Mouse (Mus musculus): ENCODE results near the gene Lrrc29. TPM values are rescaled to one million over a fixed set of nuclear protein-coding genes. Genes with fewer than 3 reads are reported as not detected.
"Not testable (repeated sequence)": the region's sequence is repeated elsewhere in the genome, so short reads cannot be mapped to it uniquely, and the experiment has no call there.

Lrrc29 gene
- polyA plus RNA-seq, 1 experiment from 2014 or later: 6.2 TPM

DNA sequence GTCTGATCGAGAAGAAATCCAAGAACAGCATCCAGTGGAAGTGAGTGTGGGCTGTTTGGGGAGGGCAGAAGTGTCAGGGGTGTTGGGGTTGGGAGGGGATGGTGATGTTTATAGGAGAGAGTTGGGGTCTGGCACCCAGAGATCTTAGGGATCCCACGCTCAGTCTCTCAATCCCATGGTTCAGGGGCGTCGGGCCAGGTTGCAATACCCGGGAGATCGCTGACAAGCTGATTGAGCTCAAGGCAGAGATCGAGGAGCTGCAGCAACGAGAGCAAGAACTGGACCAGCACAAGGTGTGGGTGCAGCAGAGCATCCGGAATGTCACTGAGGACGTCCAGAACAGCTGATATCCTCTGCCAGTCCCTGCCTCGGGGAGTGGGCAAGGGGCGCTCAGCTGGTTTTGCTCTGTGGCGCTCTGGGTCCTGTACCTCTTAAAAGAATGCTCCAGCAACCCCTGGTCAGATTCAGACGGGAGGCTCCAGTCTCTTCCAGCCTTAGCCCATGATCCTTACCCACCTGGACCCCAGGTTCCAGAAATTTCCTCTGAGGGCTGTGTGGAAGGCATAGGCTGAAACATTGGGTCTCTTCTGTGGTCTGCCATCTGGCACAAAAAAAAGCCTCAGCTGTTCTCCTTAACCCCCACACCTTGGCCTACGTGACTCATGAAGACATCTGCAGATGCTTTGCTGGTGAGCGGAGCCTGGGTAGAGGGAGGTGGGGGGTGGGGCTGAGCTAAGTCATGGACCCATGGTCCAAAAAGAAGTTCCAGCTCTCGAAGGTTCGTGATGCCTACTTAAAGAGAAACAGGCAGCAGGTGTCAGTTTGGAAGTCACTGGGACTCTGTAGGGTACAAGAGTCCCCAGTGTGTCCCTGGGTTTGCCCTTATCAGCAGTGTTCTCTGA lies 27.5 kb downstream of the Lrrc29 start:
- peak overlapping the region; percentile 97 for H3K9ac ChIP-seq (ENCODE audit: low read depth, low read length)
- DNase-seq (ENCODE audit: low spot score) (no peak), ATAC-seq (replicated peaks; ENCODE audit: low FRiP score) (no peak)
- H3K4me2 ChIP-seq: peak overlapping the region; percentile 76
- H3K36me3 ChIP-seq (ENCODE audit: control insufficient read depth, insufficient read depth, low read length): peaks cover 40% of the 10 kb centered on the region
- WGBS: 38% methylated on average over 18 of the region's 18 CpGs
- no peaks in the 10 kb centered on the region for H3K27me3 ChIP-seq (replicated peaks; ENCODE audit: control insufficient read depth, insufficient read depth, low read length)
- H3K27ac ChIP-seq (ENCODE audit: low read depth, low read length): peak overlapping the region; percentile 83
- no peaks in the 10 kb centered on the region for H3K9me3 ChIP-seq (ENCODE audit: control insufficient read depth, low read length)
- peak overlapping the region; percentile 99 for H3K4me3 ChIP-seq (ENCODE audit: low read depth, low read length)
- peaks cover 44% of the 10 kb centered on the region for H3K4me1 ChIP-seq (replicated peaks; ENCODE audit: control insufficient read depth, insufficient read depth, low read length)

DNA sequence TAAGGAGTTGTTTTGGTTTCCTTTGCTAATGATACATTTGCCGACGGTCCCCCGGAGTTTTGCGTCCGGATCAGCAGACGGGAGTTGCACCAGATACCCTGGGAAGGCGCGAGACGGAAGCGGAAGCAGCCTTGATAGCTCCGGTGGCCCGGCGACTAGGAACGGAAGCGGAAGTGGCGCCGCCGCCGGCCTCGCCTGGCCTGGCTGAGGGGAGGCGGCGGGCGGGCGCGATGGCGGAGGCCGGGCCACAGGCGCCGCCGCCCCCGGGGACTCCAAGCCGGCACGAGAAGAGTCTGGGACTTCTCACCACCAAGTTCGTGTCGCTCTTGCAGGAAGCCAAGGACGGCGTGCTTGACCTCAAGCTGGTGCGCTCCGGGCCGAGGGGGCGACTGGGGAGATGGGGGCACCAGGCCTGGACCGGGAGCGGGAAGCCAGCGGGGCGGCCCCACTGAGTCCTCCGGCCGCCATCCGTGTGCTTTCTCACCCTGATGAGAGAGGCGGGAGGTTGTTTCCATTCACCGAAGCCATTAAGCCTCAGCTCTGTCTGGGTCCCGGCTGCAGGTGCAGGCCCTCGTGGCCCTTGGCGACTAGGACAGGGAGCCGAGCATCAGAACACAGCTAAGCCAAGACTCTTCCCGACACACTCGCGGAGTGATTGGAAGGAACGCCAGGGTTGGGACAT lies 28.4 kb downstream of the Lrrc29 start, which contains the start of gene E2f4:
E2f4 (plus strand) TSS at position 153 of the 682 bp plus-strand sequence.
- H3K9me3 ChIP-seq (ENCODE audit: control insufficient read depth, low read length): no peaks in the 10 kb centered on the region
- peak within 1 kb of the TSS; percentile 99 for H3K4me3 ChIP-seq (ENCODE audit: low read depth, low read length)
- H3K27me3 ChIP-seq (replicated peaks; ENCODE audit: control insufficient read depth, insufficient read depth, low read length): no peaks in the 10 kb centered on the region
- H3K36me3 ChIP-seq (ENCODE audit: control insufficient read depth, insufficient read depth, low read length): peaks cover 34% of the 10 kb centered on the region
- peak within 1 kb of the TSS; percentile 83 for H3K27ac ChIP-seq (ENCODE audit: low read depth, low read length)
- under 1% methylated on average over 58 of the region's 58 CpGs for WGBS
- H3K4me2 ChIP-seq: peak within 1 kb of the TSS; percentile 76
- peak within 1 kb of the TSS; percentile 97 for H3K9ac ChIP-seq (ENCODE audit: low read depth, low read length)
- peak; percentile 94 for DNase-seq (ENCODE audit: low spot score)
- H3K4me1 ChIP-seq (replicated peaks; ENCODE audit: control insufficient read depth, insufficient read depth, low read length): peaks cover 40% of the 10 kb centered on the region
- peak; percentile 81 for ATAC-seq (replicated peaks; ENCODE audit: low FRiP score)

- no peaks in the 10 kb centered on the region for H3K9me3 ChIP-seq (ENCODE audit: control insufficient read depth, low read length)
- H3K36me3 ChIP-seq (ENCODE audit: control insufficient read depth, insufficient read depth, low read length): peaks cover 18% of the 10 kb centered on the region
- peaks cover 28% of the 10 kb centered on the region for H3K4me1 ChIP-seq (replicated peaks; ENCODE audit: control insufficient read depth, insufficient read depth, low read length)
- ATAC-seq (replicated peaks; ENCODE audit: low FRiP score) (no peak), DNase-seq (ENCODE audit: low spot score) (no peak)
- no peaks in the 10 kb centered on the region for H3K27me3 ChIP-seq (replicated peaks; ENCODE audit: control insufficient read depth, insufficient read depth, low read length)
- H3K9ac ChIP-seq (ENCODE audit: low read depth, low read length): peak within 1 kb of the TSS; percentile 97
- 37% methylated on average over 11 of the region's 11 CpGs for WGBS
- H3K4me3 ChIP-seq (ENCODE audit: low read depth, low read length): peak within 1 kb of the TSS; percentile 99
- H3K4me2 ChIP-seq: peak within 1 kb of the TSS; percentile 76
- 0 out of 2 replicates have a peak within 1 kb of the TSS, but pooled peaks have one; percentile 52 for H3K27ac ChIP-seq (ENCODE audit: low read depth, low read length)
Measured at GRCm38 (mm10) chr8:105295895-105296573, 30.0 kb downstream of the Lrrc29 start, which contains the start of gene Exoc3l. Gene Exoc3l (minus strand): TSS chr8:105296101.

DNA sequence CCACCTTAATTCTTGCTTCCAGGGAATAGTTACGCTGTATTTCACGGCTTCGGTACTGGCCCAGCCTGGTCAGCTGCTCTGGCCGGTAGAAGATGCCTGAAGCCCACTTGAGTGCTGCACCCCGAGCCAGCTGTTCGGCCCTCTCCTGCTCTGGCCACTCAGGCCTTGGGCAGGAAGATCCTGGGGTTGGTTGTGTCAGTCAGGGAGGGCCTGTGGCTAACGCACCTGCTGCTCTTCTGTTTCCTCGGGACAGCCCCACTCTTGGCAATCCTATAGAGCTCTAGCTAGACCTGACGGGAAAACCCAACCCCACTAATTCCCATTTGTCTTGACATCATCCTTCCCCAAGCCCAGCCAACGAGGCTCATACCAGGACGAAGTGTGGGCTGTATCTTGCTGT lies 30.8 kb downstream of the Lrrc29 start:
- Histone ChIP-seq H3K27ac (ENCODE audit: low read depth, low read length) (no peak overlapping the region), H3K27me3 (replicated peaks; ENCODE audit: control insufficient read depth, insufficient read depth, low read length) (peaks cover 6% of the 10 kb centered on the region), H3K4me3 (ENCODE audit: low read depth, low read length) (peak overlapping the region; percentile 26), H3K4me1 (replicated peaks; ENCODE audit: control insufficient read depth, insufficient read depth, low read length) (peaks cover 27% of the 10 kb centered on the region), H3K4me2 (peak overlapping the region; percentile 76), H3K9me3 (ENCODE audit: control insufficient read depth, low read length) (no peaks in the 10 kb centered on the region), H3K36me3 (ENCODE audit: control insufficient read depth, insufficient read depth, low read length) (peaks cover 13% of the 10 kb centered on the region; the same call in 1 of the 2 replicates), H3K9ac (ENCODE audit: low read depth, low read length) (peak overlapping the region; percentile 10; the same call in 1 of the 2 replicates)
- DNase-seq (ENCODE audit: low spot score): no peak
- WGBS: 67% methylated on average over 11 of the region's 11 CpGs
- ATAC-seq (replicated peaks; ENCODE audit: low FRiP score): no peak

DNA sequence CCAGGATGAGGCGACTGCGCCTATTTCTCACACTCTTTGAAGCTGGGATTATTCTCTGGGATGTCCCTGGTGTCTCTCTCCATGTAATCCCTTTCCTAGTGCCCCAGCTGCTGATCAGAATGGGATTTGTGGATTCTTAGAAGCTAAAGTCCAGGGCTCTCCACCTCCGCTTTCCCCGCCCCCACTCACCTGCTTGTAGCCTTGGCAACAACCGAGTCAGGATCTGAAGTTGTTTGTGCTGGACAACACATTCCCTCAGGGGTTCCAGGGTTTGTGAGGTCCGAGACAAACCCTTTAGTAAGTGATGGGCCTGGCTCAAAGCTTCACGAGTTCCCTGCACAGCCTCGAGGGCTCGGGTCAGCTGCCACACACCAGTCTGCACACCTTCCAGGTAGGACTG lies 31.3 kb downstream of the Lrrc29 start:
- H3K27me3 ChIP-seq (replicated peaks; ENCODE audit: control insufficient read depth, insufficient read depth, low read length): peaks cover 11% of the 10 kb centered on the region
- peaks cover 30% of the 10 kb centered on the region for H3K4me1 ChIP-seq (replicated peaks; ENCODE audit: control insufficient read depth, insufficient read depth, low read length)
- H3K9me3 ChIP-seq (ENCODE audit: control insufficient read depth, low read length): no peaks in the 10 kb centered on the region
- H3K4me3 ChIP-seq (ENCODE audit: low read depth, low read length): peak overlapping the region; percentile 26
- ATAC-seq (replicated peaks; ENCODE audit: low FRiP score) (no peak), DNase-seq (ENCODE audit: low spot score) (no peak)
- H3K27ac ChIP-seq (ENCODE audit: low read depth, low read length): no peak overlapping the region
- H3K4me2 ChIP-seq: peak overlapping the region; percentile 76
- 73% methylated on average over 9 of the region's 9 CpGs for WGBS
- H3K9ac ChIP-seq (ENCODE audit: low read depth, low read length): peak overlapping the region; percentile 10; the same call in 1 of the 2 replicates
- peaks cover 9% of the 10 kb centered on the region; the same call in 1 of the 2 replicates for H3K36me3 ChIP-seq (ENCODE audit: control insufficient read depth, insufficient read depth, low read length)

- H3K4me3 ChIP-seq (ENCODE audit: low read depth, low read length): no peak overlapping the region
- H3K4me1 ChIP-seq (replicated peaks; ENCODE audit: control insufficient read depth, insufficient read depth, low read length): peaks cover 28% of the 10 kb centered on the region
- ATAC-seq (replicated peaks; ENCODE audit: low FRiP score): no peak
- H3K9me3 ChIP-seq (ENCODE audit: control insufficient read depth, low read length): no peaks in the 10 kb centered on the region
- 72% methylated on average over 19 of the region's 19 CpGs for WGBS
- peaks cover 3% of the 10 kb centered on the region; the same call in 1 of the 2 replicates for H3K36me3 ChIP-seq (ENCODE audit: control insufficient read depth, insufficient read depth, low read length)
- no peak overlapping the region for H3K27ac ChIP-seq (ENCODE audit: low read depth, low read length)
- H3K4me2 ChIP-seq: no peak overlapping the region
- DNase-seq (ENCODE audit: low spot score): no peak
- peaks cover 13% of the 10 kb centered on the region for H3K27me3 ChIP-seq (replicated peaks; ENCODE audit: control insufficient read depth, insufficient read depth, low read length)
- no peak overlapping the region for H3K9ac ChIP-seq (ENCODE audit: low read depth, low read length)
Measured at GRCm38 (mm10) chr8:105293405-105293804, 32.7 kb downstream of the Lrrc29 start.

- no peak overlapping the region for H3K4me2 ChIP-seq
- peaks cover 2% of the 10 kb centered on the region; the same call in 1 of the 2 replicates for H3K36me3 ChIP-seq (ENCODE audit: control insufficient read depth, insufficient read depth, low read length)
- no peaks in the 10 kb centered on the region for H3K9me3 ChIP-seq (ENCODE audit: control insufficient read depth, low read length)
- peaks cover 28% of the 10 kb centered on the region for H3K4me1 ChIP-seq (replicated peaks; ENCODE audit: control insufficient read depth, insufficient read depth, low read length)
- H3K27ac ChIP-seq (ENCODE audit: low read depth, low read length): no peak overlapping the region
- 69% methylated on average over 7 of the region's 7 CpGs for WGBS
- peaks cover 13% of the 10 kb centered on the region for H3K27me3 ChIP-seq (replicated peaks; ENCODE audit: control insufficient read depth, insufficient read depth, low read length)
- no peak for DNase-seq (ENCODE audit: low spot score)
- H3K9ac ChIP-seq (ENCODE audit: low read depth, low read length): no peak overlapping the region
- no peak for ATAC-seq (replicated peaks; ENCODE audit: low FRiP score)
- no peak overlapping the region for H3K4me3 ChIP-seq (ENCODE audit: low read depth, low read length)
Measured at GRCm38 (mm10) chr8:105292471-105292870, 33.6 kb downstream of the Lrrc29 start.

GRCm38 (mm10) chr8:105291802-105292201 lies 34.3 kb downstream of the Lrrc29 start:
- ATAC-seq (replicated peaks; ENCODE audit: low FRiP score); H3K9ac ChIP-seq (ENCODE audit: low read depth, low read length); H3K9me3 ChIP-seq (ENCODE audit: control insufficient read depth, low read length); H3K4me3 ChIP-seq (ENCODE audit: low read depth, low read length); H3K4me2 ChIP-seq; DNase-seq (ENCODE audit: low spot score); H3K27ac ChIP-seq (ENCODE audit: low read depth, low read length); H3K36me3 ChIP-seq (ENCODE audit: control insufficient read depth, insufficient read depth, low read length): not testable (repeated sequence)
- Histone ChIP-seq H3K27me3 (replicated peaks; ENCODE audit: control insufficient read depth, insufficient read depth, low read length) (peaks cover 13% of the 10 kb centered on the region), H3K4me1 (replicated peaks; ENCODE audit: control insufficient read depth, insufficient read depth, low read length) (peaks cover 28% of the 10 kb centered on the region)
- WGBS: 60% methylated on average over 3 of the region's 3 CpGs

Measured in liver, embryonic 11.5 days (tissue).